Mouse (Mus musculus): ENCODE results near the gene Ndrg2.

The Ndrg2 gene

GRCm38 (mm10) chr14:51913062-51913959 lies 647 bp downstream of the Ndrg2 start:
- DNase-seq (ENCODE audit: low spot score): peak; percentile 66

- no peak for DNase-seq (ENCODE audit: low spot score)
Observed at GRCm38 (mm10) chr14:51912391-51913061, 1.4 kb downstream of the Ndrg2 start.

GRCm38 (mm10) chr14:51911301-51911700 lies 2.7 kb downstream of the Ndrg2 start:
- DNase-seq (ENCODE audit: low spot score): no peak

GRCm38 (mm10) chr14:51906102-51906501 lies 7.9 kb downstream of the Ndrg2 start:
- no peak for DNase-seq (ENCODE audit: low spot score)

GRCm38 (mm10) chr14:51904706-51905105 lies 9.3 kb downstream of the Ndrg2 start:
- no peak for DNase-seq (ENCODE audit: low spot score)

GRCm38 (mm10) chr14:51903782-51904181 lies 10.2 kb downstream of the Ndrg2 start:
- no peak for DNase-seq (ENCODE audit: low spot score)

GRCm38 (mm10) chr14:51902806-51903710 lies 10.9 kb downstream of the Ndrg2 start:
- DNase-seq (ENCODE audit: low spot score): peak; percentile 50

- no peak for DNase-seq (ENCODE audit: low spot score)
Observed at GRCm38 (mm10) chr14:51899351-51899750, 14.6 kb downstream of the Ndrg2 start.

GRCm38 (mm10) chr14:51896539-51897170 lies 17.3 kb downstream of the Ndrg2 start:
- no peak for DNase-seq (ENCODE audit: low spot score)

GRCm38 (mm10) chr14:51896019-51896418 lies 17.9 kb downstream of the Ndrg2 start:
- DNase-seq (ENCODE audit: low spot score): no peak

- DNase-seq (ENCODE audit: low spot score): no peak
Observed at GRCm38 (mm10) chr14:51895071-51895470, 18.9 kb downstream of the Ndrg2 start.

- DNase-seq (ENCODE audit: low spot score): no peak
Observed at GRCm38 (mm10) chr14:51893809-51894208, 20.1 kb downstream of the Ndrg2 start.

GRCm38 (mm10) chr14:51893094-51893794 lies 20.7 kb downstream of the Ndrg2 start:
- DNase-seq (ENCODE audit: low spot score): no peak

GRCm38 (mm10) chr14:51892191-51892939 lies 21.6 kb downstream of the Ndrg2 start, which contains the start of gene Slc39a2:
Slc39a2 (plus strand) TSS chr14:51892889.
- no peak for DNase-seq (ENCODE audit: low spot score)

GRCm38 (mm10) chr14:51889833-51890232 lies 24.1 kb downstream of the Ndrg2 start:
- DNase-seq (ENCODE audit: low spot score): no peak

GRCm38 (mm10) chr14:51886051-51886450 lies 27.9 kb downstream of the Ndrg2 start:
- DNase-seq (ENCODE audit: low spot score): no peak

- peak; percentile 92 for DNase-seq (ENCODE audit: low spot score)
Observed at GRCm38 (mm10) chr14:51884598-51885331, 29.2 kb downstream of the Ndrg2 start, which contains the start of gene Mettl17. Mettl17 (plus strand) TSS chr14:51884842.

- no peak for DNase-seq (ENCODE audit: low spot score)
Observed at GRCm38 (mm10) chr14:51884031-51884544, 29.9 kb downstream of the Ndrg2 start.

GRCm38 (mm10) chr14:51883527-51884030 lies 30.4 kb downstream of the Ndrg2 start:
- DNase-seq (ENCODE audit: low spot score): peak; percentile 72

Measured in testis, postnatal 14 days (tissue).